Mouse (Mus musculus) cerebellum, adult 11-12 months (tissue): ENCODE measurements at regions not wholly inside any gene's neighbourhood (a gene's known extent, or its start where the extent isn't known, plus 50 kb on each side); places are given as distances from the start of the nearest gene placed in this dataset.
A peak's percentile ranks its signal among the peaks of the same experiment; 100 is the strongest.

Experiments used
- DNase-seq: peaks from one replicate; pipeline ENCODE4 v3.0.0; 2022

GRCm38 (mm10) chr8:11145251-11145650 is 137.0 kb upstream of the Irs2 start:
- no peak for DNase-seq

- DNase-seq, result no peak
Measured at GRCm38 (mm10) chr8:11140566-11140965, 132.3 kb upstream of the Irs2 start.

DNA sequence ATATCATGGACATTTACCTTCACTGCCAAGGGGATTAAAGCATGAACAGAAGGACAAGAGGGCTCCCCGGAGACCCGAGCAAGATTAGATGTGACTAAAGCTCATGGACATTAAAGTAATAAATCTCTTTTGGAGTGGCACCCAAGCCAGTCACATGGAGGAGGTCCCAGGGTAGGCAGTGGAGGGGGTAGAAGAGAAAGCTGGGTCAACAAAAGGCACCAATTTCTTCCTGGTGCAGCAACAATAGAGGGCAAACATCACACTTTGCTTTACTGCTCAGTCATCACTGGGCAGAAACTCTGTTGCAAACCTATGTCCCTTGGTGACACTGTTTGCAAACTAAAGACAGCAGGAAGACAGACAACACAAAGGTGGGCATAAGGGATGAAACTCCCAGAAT is 131.0 kb upstream of the Irs2 start:
- DNase-seq, result no peak

DNA sequence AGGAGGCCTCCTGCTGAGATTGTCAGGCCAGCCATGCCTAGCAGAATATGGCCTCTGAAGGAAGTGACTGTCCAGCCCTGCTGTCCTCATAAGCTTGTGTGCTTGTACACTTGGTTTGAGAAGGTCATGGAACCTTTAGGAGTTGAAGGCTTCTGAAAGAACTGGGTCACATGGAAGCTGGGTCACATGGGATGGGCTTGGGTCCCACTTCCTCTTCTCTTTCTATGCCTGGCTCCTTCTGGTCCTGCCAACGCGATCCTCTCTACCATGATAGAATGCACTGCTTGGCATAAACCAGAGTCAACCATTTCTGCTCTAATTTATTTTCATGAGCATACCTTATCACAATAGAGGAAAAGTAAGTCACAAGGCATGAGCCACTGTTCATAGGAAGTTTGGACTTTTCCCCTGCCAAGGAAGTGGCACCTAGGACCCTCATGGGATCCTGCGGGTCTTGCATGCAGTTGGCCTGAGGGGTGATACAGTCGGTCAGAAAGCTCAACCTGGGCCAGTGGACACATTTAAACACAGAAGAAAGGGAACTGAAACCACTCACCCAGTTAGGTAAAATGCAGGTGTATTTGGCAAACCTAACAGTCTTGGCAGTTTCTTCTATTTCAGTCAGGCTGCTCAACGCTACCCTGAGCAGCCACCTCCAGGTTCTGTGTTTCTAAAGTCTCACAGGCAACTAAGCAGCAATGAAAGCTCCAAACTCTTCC is 130.2 kb upstream of the Irs2 start:
- no peak for DNase-seq

DNA sequence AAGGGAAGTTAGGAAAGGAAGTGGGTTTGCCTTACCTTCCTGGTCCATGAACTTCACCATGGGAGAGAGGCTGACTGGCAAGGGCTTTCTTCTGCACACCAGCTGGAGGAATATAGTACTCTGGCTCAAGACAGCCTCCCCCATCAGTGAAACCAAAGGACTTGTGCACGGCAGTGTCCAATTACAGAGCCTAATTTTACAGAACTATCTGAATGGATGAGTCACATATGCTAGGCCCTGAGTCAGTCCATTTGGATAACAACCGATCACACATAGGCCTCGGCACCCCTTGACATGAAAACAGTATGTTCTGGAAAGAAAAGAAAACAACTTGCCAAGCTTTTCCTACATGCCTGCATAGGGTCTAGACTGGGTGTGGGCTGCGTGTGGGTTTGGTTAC is 128.3 kb upstream of the Irs2 start:
- no peak for DNase-seq

- no peak for DNase-seq
Measured at GRCm38 (mm10) chr8:11135135-11135534, 126.9 kb upstream of the Irs2 start.

- no peak for DNase-seq
Measured at GRCm38 (mm10) chr8:11134562-11134961, 126.3 kb upstream of the Irs2 start.

GRCm38 (mm10) chr8:11119030-11119634 is 110.9 kb upstream of the Irs2 start:
- DNase-seq, result no peak

DNA sequence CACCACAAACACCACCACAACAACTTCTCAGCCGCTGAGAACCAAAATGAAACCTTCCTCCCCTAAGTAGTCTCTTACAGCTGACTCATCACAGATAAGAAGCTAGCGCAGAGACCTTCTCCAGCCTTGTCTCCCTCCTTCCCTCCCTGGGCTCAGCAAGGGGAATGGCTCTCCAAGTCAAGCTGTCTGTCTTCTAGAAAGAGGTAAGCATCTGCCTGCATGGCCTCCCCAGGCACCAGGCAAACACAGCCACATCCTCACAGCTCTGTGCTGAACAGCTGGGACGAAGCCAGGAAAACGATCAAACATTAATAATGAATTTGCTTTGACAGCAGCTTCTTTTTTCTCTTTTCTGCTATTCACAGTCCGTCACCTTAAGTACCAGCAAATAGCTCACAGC is 108.3 kb upstream of the Irs2 start:
- DNase-seq, result no peak

DNA sequence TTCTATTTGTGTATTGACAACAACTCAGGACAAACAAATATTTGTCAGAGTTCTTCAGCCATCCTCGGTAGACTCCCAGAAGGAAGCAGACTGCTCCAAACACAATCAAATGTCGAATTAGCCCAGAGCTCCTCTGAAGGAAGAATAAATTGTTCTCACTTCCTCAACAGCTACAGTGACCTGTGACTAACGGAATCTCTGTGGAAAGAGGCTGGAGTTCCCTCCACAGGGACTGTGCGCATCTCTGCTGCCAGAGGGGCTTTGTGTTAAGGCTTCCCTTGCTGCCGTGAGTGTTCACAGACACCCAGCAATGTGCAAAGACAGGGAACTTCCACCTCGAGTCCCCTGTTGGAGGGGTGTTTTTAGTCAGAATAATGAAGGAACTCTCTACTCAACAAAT is 107.0 kb upstream of the Irs2 start:
- no peak for DNase-seq

GRCm38 (mm10) chr8:11114531-11114930 is 106.3 kb upstream of the Irs2 start:
- DNase-seq, result no peak

DNA sequence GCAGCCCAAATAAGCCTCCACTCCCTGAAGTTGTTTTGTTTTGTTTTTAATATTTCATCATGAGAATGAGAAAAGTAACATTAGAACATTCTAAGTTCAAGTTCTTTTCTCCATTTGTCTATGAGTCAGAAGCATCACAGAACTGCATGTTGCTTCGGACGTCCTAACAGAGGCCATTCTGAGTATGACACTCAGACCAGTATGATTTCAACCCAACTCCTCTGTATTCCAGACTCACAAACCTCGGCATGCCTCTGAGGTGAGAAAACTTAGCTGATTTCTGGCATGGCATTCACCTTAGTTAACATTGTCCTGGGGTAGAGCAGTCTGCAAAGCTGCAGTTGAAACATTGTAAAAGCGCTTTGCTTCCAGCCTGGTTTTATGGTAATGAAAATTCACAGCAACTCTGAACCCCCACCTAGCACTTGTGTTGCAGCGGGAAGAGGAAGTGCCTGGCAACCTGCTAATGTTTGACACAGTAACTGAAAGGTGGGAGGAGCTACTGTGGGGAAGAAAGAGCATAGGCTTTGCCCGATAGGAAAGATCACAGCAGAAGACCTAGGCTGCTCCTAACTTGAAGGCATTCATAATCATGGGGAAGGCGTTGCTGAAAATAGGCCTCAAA is 104.8 kb upstream of the Irs2 start:
- no peak for DNase-seq

GRCm38 (mm10) chr8:11111987-11112386 is 103.7 kb upstream of the Irs2 start:
- no peak for DNase-seq

DNA sequence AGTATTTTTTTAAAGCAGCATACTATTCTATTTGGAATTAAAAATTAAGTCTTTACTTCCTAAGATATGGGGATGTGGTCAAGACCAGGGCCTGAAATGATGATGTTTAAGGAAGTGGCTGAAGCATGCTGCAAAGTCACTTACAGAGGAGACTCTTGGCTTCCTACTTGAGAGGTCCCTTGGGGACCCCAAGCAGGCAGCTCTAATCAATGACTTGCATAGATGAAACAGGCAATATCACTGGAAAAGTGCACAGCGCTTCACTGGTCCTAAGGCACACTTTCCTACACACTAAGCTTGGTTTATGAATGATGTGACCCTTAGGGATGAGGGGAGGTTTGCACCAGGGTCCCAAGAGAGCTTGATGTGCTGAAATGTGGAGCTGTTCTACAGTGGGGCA is 99.2 kb upstream of the Irs2 start:
- no peak for DNase-seq

- DNase-seq, result no peak
Measured at GRCm38 (mm10) chr8:11107021-11107420, 98.8 kb upstream of the Irs2 start.

- DNase-seq, result peak; percentile 10
Measured at GRCm38 (mm10) chr8:11103745-11104607, 95.7 kb upstream of the Irs2 start.

DNA sequence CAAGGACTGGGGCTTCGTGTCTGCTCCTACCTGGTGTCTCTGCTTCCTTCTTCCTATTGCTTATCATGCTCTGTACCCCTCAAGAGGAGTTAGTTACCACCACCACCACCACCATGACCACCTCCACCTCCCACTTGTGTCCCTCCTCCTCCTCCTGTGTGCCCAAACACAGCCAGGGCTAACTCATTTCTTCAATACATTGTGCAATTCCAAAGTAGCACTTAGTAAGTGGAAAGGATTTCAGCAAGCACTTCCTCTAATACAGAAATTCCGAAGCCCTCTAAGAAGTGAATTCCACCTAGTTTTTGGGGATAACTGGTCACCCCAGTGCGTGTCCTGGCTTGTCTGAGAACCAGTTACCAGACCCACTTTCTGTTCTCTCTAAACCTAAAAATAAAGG is 92.1 kb upstream of the Irs2 start:
- DNase-seq, result no peak

DNA sequence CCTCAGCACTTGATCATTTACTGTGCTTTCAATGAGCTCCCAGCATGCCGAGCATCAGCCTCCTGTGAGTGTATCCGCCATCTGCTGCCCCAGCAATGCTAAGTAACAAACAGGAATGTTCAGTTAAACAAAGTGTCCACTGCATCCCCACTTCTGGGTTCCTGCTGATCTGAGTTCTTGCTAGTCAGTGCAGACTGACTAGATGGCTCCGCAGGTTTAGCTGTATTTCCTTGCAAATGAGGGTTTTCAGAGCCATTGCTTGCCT is 91.3 kb upstream of the Irs2 start:
- DNase-seq, result no peak

DNA sequence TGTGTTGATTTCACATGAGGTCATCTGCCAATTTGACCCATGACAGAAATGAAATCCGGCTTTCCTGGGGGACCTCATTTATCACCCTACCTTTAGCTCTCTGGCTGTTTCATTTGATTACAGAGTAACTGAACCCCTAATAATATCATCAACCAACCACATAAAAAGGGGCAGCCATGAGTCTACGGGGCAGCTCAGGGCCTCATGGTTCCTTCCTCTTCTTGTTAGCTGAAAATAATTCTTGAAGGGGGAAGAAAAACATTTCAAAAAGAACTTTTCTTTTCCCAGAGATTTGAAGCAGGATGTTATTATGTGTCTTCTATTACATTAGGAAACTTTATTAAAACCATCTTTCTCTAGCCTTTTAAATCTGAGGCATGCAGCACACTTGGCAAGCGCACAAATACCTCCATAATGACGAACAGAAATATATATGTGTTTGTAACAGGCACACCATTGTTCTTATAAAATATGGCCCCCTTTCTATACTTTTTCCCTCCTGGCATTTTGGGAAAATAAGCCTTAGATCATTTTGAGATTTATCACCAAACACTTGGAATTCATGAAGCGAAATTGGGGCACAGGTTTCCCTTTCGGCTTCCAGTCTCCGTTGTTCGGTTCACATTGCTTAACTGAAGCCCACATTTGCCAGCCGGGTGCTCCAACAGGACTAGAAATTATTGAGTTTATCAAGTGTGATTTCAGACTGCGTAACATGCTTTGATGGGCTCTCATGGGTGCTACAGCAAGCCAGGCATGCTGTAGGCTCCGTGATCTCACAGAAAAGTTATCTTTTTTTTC is 90.7 kb upstream of the Irs2 start:
- DNase-seq, result no peak

DNA sequence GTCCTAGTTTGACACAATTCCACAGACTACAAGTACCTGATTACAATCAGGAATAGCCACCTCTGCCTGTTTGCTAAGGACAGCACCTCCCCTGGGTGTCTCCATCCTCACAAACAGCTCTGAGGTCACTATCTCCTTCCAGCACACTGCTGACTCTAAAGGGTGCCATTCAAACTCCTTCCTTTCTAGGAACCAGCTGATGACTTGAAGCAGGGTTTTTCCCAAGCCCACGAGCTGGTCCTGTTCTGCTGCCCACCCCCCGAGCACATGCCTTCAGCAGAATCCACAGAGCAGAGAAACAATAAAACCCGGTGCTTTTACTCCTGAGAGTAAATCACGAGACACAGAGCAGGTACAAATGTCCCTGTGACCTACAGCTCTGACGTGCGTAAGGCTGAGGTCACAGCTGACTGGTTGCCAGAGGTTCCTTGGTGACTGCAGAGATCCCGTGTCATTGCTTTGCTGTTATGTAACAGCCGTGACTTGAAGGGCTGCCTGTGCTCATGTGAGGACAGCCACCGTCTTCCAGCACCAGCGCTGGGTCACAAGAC is 90.0 kb upstream of the Irs2 start:
- DNase-seq, result peak; percentile 69

- no peak for DNase-seq
Measured at GRCm38 (mm10) chr8:11097813-11098212, 89.6 kb upstream of the Irs2 start.

- DNase-seq, result no peak
Measured at GRCm38 (mm10) chr8:11094516-11094915, 86.3 kb upstream of the Irs2 start.

DNA sequence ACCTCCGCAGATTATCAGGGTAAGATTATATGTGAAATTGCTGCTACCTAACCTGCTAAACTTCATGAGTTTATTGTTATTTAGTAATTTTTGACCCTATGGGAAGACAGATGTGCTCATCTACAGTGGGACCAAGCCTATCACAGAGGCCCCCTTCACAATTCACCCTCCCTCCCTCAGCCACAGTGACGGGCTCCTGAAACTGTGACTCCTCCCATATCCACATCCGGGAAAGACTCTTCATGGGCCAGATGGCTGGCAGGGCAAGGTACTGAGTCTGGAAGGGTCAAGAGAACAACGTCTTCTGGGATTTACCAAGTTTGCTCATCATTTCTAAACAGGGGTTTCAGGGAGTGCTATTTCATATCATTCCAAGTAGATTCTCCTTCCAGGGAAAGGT is 84.1 kb upstream of the Irs2 start:
- DNase-seq, result no peak
